Mouse (Mus musculus) ES-E14 (cell line): Measurements from ENCODE around the gene Dock4. TPM values are rescaled to one million over a fixed set of nuclear protein-coding genes. Genes with fewer than 3 reads are reported as not detected.

ENCODE experiments used
- DNase-seq: peaks from one replicate; pipeline ENCODE4 v3.0.0-alpha.2; 2013; ENCODE audit warnings: low read depth, low spot score
- H3K27ac ChIP-seq: 2 replicates; pipeline ENCODE4 v1.5.1; 2012; ENCODE audit warnings: low read depth, mild to moderate bottlenecking, low read length, moderate library complexity, mixed read lengths; ENCODE audit not compliant: poor library complexity, insufficient read depth, severe bottlenecking
- H3K36me3 ChIP-seq: 2 replicates; pipeline ENCODE4 v1.6.1; 2012; ENCODE audit warnings: mild to moderate bottlenecking, low read length, moderate library complexity, mixed read lengths; ENCODE audit not compliant: control insufficient read depth, poor library complexity, insufficient read depth, severe bottlenecking
- H3K4me1 ChIP-seq, 2 experiments: fragments of 150-350 bp in 1 of 2; sonication (generic) in 1 of 2; 2 replicates each; pipeline ENCODE4 v1.6.1; 2012; ENCODE audit warnings: low read length in 2 of 2, mild to moderate bottlenecking in 1 of 2, mixed read lengths in 1 of 2; ENCODE audit not compliant: control insufficient read depth in 2 of 2, insufficient read depth in 2 of 2, poor library complexity in 1 of 2
- H3K4me3 ChIP-seq, 2 experiments: fragments of 150-350 bp in 1 of 2; sonication (generic) in 1 of 2; 2 replicates each; pipeline ENCODE4 v1.5.1; 2012; ENCODE audit warnings: low read length in 2 of 2, low read depth in 1 of 2, mild to moderate bottlenecking in 1 of 2, mixed read lengths in 1 of 2; ENCODE audit not compliant: insufficient read depth in 1 of 2, poor library complexity in 1 of 2, severe bottlenecking in 1 of 2
- H3K9ac ChIP-seq: 2 replicates; pipeline ENCODE4 v1.6.1; 2012; ENCODE audit warnings: low read depth, mild to moderate bottlenecking, low read length, mixed read lengths; ENCODE audit not compliant: poor library complexity, insufficient read depth, severe bottlenecking
- H3K9me3 ChIP-seq: fragments of 150-350 bp; sonication (generic); 2 replicates; pipeline ENCODE4 v1.6.1; 2012; ENCODE audit warnings: low read depth, mild to moderate bottlenecking, low read length; ENCODE audit not compliant: control insufficient read depth, insufficient read depth
- CHD2 ChIP-seq: IDR thresholded peaks from 2 replicates; pipeline ENCODE4 v1.6.1; 2014; ENCODE audit warnings: mild to moderate bottlenecking, low read depth, low read length, inconsistent platforms
- HCFC1 ChIP-seq: IDR thresholded peaks from 2 replicates; pipeline ENCODE4 v1.6.1; 2012; ENCODE audit warnings: low read length, inconsistent platforms, borderline replicate concordance; ENCODE audit not compliant: insufficient read depth
- MAFK ChIP-seq: IDR thresholded peaks from 2 replicates; pipeline ENCODE4 v1.6.1; 2014; ENCODE audit warnings: mild to moderate bottlenecking, low read depth, low read length, inconsistent platforms; ENCODE audit not compliant: insufficient read depth
- ZC3H11A ChIP-seq: IDR thresholded peaks from 2 replicates; pipeline ENCODE4 v1.6.1; 2012; ENCODE audit warnings: low read depth, mild to moderate bottlenecking, inconsistent platforms, low read length, borderline replicate concordance
- ZNF384 ChIP-seq: IDR thresholded peaks from 2 replicates; pipeline ENCODE4 v1.6.1; 2012; ENCODE audit warnings: low read depth, low read length, inconsistent platforms
- in situ Hi-C, 2 experiments: fragments of 600-800 bp; cut with MboI; formaldehyde crosslinking; loops; one replicate each; pipeline ENCODE4 v1.15.1; 2025; ENCODE audit warnings: low sequenced_read_pairs in 2 of 2, inconsistent platforms in 1 of 2; ENCODE audit not compliant: unreplicated experiment in 2 of 2
- total RNA-seq: library from RNA; depleted of rRNA; stranded (reverse); fragments of 300-350 nt; gene quantifications from 2 replicates; pipeline ENCODE4 v1.2.3, GENCODE M21; 2012

Dock4 gene
- total RNA-seq, 1 experiment: 7.9 TPM

DNA sequence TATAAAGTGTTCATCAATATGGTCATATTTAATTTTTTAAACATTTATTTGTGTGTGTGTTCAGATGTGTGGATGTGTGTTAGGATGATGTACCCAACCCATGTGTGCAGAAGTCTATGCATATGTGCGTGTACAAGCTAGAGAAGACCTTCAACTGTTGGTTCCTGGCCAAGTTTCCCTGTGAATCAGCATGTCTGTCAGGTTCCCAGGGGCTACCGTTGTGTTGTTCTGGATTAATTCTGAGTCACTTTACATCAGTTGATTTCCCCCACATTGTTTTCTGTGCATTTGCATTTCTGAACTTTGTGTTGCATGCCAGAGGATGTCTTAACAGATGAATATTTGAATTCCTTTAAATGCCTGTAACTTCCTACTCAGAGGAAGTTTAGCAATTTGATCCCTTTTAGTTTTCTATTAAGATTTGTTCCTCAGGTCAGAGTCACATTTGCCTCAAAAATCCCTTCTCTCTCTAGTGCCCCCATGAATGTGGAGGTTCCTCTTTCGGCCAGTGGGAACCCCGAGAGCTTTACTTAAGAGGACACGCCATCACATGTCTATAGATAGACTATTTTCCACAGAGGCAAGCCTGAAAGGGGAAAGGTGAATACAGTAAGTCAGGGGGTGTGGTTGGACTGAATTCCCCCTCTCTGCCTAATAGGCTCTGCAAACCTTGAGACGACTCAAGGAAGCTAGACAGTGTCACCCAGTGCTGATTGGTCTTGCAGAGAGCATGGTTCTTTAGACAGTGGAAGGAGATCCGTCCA lies 139.0 kb downstream of the Dock4 start:
- H3K36me3 ChIP-seq: no peaks in the 10 kb centered on the region
- in situ Hi-C loops: loop anchor here in 1 of 2 experiments (25.0 kb wide), 1 partner anchor 228 kb away; no protein-coding TSS in a partner anchor
- TF ChIP-seq CHD2: no peak
- no peak for TF ChIP-seq HCFC1
- no peak for TF ChIP-seq MAFK
- no peak for TF ChIP-seq ZNF384
- no peak for TF ChIP-seq ZC3H11A
- H3K4me1 ChIP-seq: no peaks in the 10 kb centered on the region
- no peak overlapping the region for H3K4me3 ChIP-seq
- DNase-seq: no peak
- no peak overlapping the region for H3K9ac ChIP-seq
- no peak overlapping the region for H3K27ac ChIP-seq
- no peaks in the 10 kb centered on the region for H3K9me3 ChIP-seq

DNA sequence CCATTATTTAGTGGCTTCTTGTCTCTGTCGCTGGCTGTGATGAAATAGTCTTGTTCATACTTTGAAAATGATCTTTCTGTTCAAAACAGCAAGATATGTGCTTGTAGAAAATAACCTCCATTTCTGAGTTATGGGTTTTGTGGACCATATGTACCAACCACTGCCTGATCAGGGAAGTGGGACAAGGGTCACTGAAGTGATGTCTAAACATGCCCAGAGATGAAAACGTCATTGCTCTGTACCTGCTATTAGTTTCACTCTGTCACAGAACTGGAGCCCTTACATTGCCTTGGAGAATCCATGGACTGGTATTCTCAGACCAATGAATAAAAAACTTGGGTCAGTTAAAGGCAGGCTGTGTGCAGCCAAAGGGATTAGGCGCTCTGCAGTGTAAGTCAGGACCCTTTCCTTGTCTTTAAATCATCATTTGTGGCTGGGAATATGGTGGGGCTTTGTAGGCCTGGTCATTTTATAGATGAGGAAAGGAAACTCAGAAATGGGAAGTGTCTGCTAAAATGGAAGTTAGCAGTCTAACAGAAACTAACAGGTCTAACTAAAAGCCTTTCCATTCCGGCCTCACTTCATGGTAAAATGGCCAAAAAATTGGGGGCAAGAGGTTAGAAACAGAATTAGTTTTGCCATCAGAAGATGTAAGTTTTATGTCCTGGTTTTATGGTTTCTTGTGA lies 139.8 kb downstream of the Dock4 start:
- Histone ChIP-seq H3K4me3 (no peak overlapping the region), H3K36me3 (no peaks in the 10 kb centered on the region), H3K9me3 (no peaks in the 10 kb centered on the region), H3K4me1 (no peaks in the 10 kb centered on the region), H3K9ac (no peak overlapping the region), H3K27ac (no peak overlapping the region)
- TF ChIP-seq ZNF384: no peak
- TF ChIP-seq ZC3H11A: no peak
- TF ChIP-seq HCFC1: no peak
- no peak for TF ChIP-seq MAFK
- TF ChIP-seq CHD2: no peak
- in situ Hi-C loops: loop anchor here in 1 of 2 experiments (25.0 kb wide), 1 partner anchor 227 kb away; no protein-coding TSS in a partner anchor
- no peak for DNase-seq

DNA sequence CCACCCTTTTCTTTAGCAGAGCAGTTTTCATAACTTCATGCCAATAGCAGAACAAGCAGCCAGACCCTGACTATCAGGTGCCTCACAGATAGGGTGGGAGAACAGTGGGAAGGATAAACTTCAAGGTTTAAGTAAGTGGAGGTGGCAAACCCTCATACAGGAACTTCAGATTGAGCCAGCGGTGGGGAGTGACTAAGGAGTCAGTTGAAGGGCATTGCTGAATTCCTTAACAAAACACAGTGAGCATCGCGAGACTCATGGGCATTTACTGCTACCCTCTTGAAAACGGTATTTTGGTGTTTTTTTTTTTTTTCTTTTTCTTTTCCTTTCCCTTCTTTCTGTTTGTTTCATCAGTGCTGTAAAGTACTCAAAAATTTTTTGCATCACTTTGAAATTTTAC lies 148.4 kb downstream of the Dock4 start:
- H3K9ac ChIP-seq: no peak overlapping the region
- TF ChIP-seq CHD2: peak; percentile 76; the same call in 1 of the 2 replicates
- no peak for TF ChIP-seq ZC3H11A
- H3K36me3 ChIP-seq: no peaks in the 10 kb centered on the region
- H3K4me3 ChIP-seq: no peak overlapping the region
- H3K9me3 ChIP-seq: no peaks in the 10 kb centered on the region
- no peaks in the 10 kb centered on the region; a peak in 1 of 4 replicates for H3K4me1 ChIP-seq
- H3K27ac ChIP-seq: no peak overlapping the region
- in situ Hi-C loops: loop anchor here in 1 of 2 experiments (25.0 kb wide), 1 partner anchor 218 kb away; no protein-coding TSS in a partner anchor
- DNase-seq: no peak

DNA sequence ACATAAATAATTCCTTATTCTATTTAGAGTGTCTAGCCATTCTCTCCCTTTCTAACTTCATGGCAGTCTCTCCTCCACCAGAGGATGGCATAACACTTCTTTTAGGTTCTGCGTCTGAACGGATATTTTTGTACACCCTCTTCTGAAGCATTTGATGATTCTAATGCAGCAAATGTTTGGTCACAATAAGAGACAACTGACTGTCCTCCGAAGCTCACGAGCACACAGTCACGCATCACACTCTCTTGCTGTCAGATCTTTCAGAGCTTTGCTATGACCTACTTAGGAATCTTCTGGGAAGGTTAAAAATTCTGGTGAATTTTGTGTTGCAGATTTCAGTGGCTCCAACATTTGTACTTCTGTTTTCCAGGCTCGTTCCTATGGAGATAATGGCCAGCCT lies 149.7 kb downstream of the Dock4 start:
- Histone ChIP-seq H3K4me3 (no peak overlapping the region), H3K4me1 (no peaks in the 10 kb centered on the region; a peak in 1 of 4 replicates), H3K9me3 (no peaks in the 10 kb centered on the region), H3K27ac (no peak overlapping the region), H3K36me3 (no peaks in the 10 kb centered on the region), H3K9ac (no peak overlapping the region)
- no peak for DNase-seq
- in situ Hi-C loops: loop anchor here in 1 of 2 experiments (25.0 kb wide), 1 partner anchor 217 kb away; no protein-coding TSS in a partner anchor
- TF ChIP-seq HCFC1 (no peak), MAFK (no peak), ZC3H11A (no peak), ZNF384 (no peak), CHD2 (no peak)
